Mouse (Mus musculus): Measurements from ENCODE around the gene Ptges3.

GRCm38 (mm10) chr10:128069201-128069600 is 10.4 kb downstream of the Ptges3 start:
- TF ChIP-seq CTCF (IDR thresholded peaks at IDR 0.05; ENCODE audit: extremely low read depth, insufficient read depth, low read length) (no peak), POLR2A (IDR thresholded peaks at IDR 0.05; ENCODE audit: extremely low read depth, insufficient read depth, low read length) (no peak)
